ENCODE assay signal across 8 mouse cellular contexts in genomic region chr3:89243609-89244008, GRCm38 (mm10). TPM values are rescaled to one million over a fixed set of nuclear protein-coding genes. Genes with fewer than 3 reads are reported as not detected.
DNase-seq lines count a peak whose midpoint lies in the region; ATAC-seq lines count a peak whose summit lies in the region.

No protein-coding gene starts in this region.

- WGBS in embryonic facial prominence, embryonic 11.5 days: 7% methylated on average over 14 of the region's 14 CpGs
- 11% methylated on average over 14 of the region's 14 CpGs for WGBS in hindbrain, embryonic 16.5 days
- WGBS in liver, embryonic 12.5 days (ENCODE audit: insufficient replicate concordance): 18% methylated on average over 14 of the region's 14 CpGs

- H3K36me3 ChIP-seq in embryonic facial prominence, embryonic 11.5 days (replicated peaks; ENCODE audit: control insufficient read depth, insufficient read depth, low read depth, low read length): no peaks in the 10 kb centered on the region; the same call in 1 of the 2 replicates
- peaks cover 29% of the 10 kb centered on the region for H3K36me3 ChIP-seq in hindbrain, embryonic 16.5 days (ENCODE audit: control insufficient read depth, insufficient read depth, low read length)
- H3K36me3 ChIP-seq in liver, embryonic 12.5 days: peaks cover 7% of the 10 kb centered on the region

- H3K9me3 ChIP-seq in embryonic facial prominence, embryonic 11.5 days (replicated peaks; ENCODE audit: control insufficient read depth, low read length): no peaks in the 10 kb centered on the region
- no peaks in the 10 kb centered on the region for H3K9me3 ChIP-seq in hindbrain, embryonic 16.5 days (ENCODE audit: control insufficient read depth, low read length)
- no peaks in the 10 kb centered on the region for H3K9me3 ChIP-seq in liver, embryonic 12.5 days (replicated peaks)

- DNase-seq in ovary, postnatal 36 days (ENCODE audit: low spot score): peak; percentile 47
- no peak for DNase-seq in ovary, postnatal 10 days (ENCODE audit: low spot score)
- peak; percentile 76 for DNase-seq in embryonic facial prominence, embryonic 11.5 days (ENCODE audit: low spot score)
- DNase-seq in thymus, postnatal 14 days: peak; percentile 88
- DNase-seq in right cerebral cortex, postnatal 14 days: no peak

- H3K4me2 ChIP-seq in embryonic facial prominence, embryonic 11.5 days (ENCODE audit: low read depth, low read length): peak overlapping the region; percentile 43
- peak overlapping the region; percentile 92 for H3K4me2 ChIP-seq in hindbrain, embryonic 16.5 days (ENCODE audit: low read length)
- H3K4me2 ChIP-seq in liver, embryonic 12.5 days: peak overlapping the region; percentile 31

- H3K27ac ChIP-seq in embryonic facial prominence, embryonic 11.5 days (replicated peaks; ENCODE audit: low read depth, low read length): no peak overlapping the region
- no peak overlapping the region for H3K27ac ChIP-seq in hindbrain, embryonic 16.5 days (ENCODE audit: low read depth, low read length)
- H3K27ac ChIP-seq in liver, embryonic 12.5 days: no peak overlapping the region

- H3K4me3 ChIP-seq in embryonic facial prominence, embryonic 11.5 days (ENCODE audit: low read depth, low read length): peak overlapping the region; percentile 40
- peak overlapping the region; percentile 74 for H3K4me3 ChIP-seq in hindbrain, embryonic 16.5 days (ENCODE audit: low read length)
- no peak overlapping the region for H3K4me3 ChIP-seq in liver, embryonic 12.5 days

- no peak overlapping the region for H3K9ac ChIP-seq in embryonic facial prominence, embryonic 11.5 days (replicated peaks; ENCODE audit: low read length)
- H3K9ac ChIP-seq in hindbrain, embryonic 16.5 days (ENCODE audit: low read depth, low read length): peak overlapping the region; percentile 79
- no peak overlapping the region for H3K9ac ChIP-seq in liver, embryonic 12.5 days

- peaks cover 6% of the 10 kb centered on the region for H3K4me1 ChIP-seq in embryonic facial prominence, embryonic 11.5 days (ENCODE audit: control insufficient read depth, insufficient read depth, low read length)
- H3K4me1 ChIP-seq in hindbrain, embryonic 16.5 days (ENCODE audit: control insufficient read depth, insufficient read depth, low read depth, low read length): peaks cover 29% of the 10 kb centered on the region
- H3K4me1 ChIP-seq in liver, embryonic 12.5 days: peaks cover 52% of the 10 kb centered on the region

- peak; percentile 64 for ATAC-seq in embryonic facial prominence, embryonic 11.5 days (replicated peaks; ENCODE audit: insufficient number of reproducible peaks, low FRiP score, low TSS enrichment, low read depth)
- no peak for ATAC-seq in hindbrain, embryonic 16.5 days
- ATAC-seq in liver, embryonic 12.5 days: no peak
- ATAC-seq in monocyte, adult 5-6 weeks (replicated peaks; ENCODE audit: insufficient number of reproducible peaks, low FRiP score, low TSS enrichment, poor library complexity, severe bottlenecking): peak; percentile 32

- no peaks in the 10 kb centered on the region for H3K27me3 ChIP-seq in embryonic facial prominence, embryonic 11.5 days (ENCODE audit: control insufficient read depth, insufficient read depth, low read length)
- H3K27me3 ChIP-seq in hindbrain, embryonic 16.5 days (replicated peaks; ENCODE audit: control insufficient read depth, insufficient read depth, low read length): no peaks in the 10 kb centered on the region
- H3K27me3 ChIP-seq in liver, embryonic 12.5 days (replicated peaks): peaks cover 53% of the 10 kb centered on the region

RNA-seq across cellular contexts. Expression of gene Krtcap2, which starts 2.2 kb away (rescaled TPM):
- polyA plus RNA-seq in embryonic facial prominence, embryonic 11.5 days (2014; fragmentation: Nextera tagmentation; extraction: Ambion mirVana): 287 and 288 TPM in 2 replicates
- 205 and 227 TPM in 2 replicates for polyA plus RNA-seq in hindbrain, embryonic 16.5 days (2015; fragmentation: Nextera tagmentation; extraction: Ambion mirVana)
- polyA plus RNA-seq in liver, embryonic 12.5 days (2016; fragmentation: Nextera tagmentation; extraction: Ambion mirVana): 170 and 187 TPM in 2 replicates
- total RNA-seq in monocyte, adult 5-6 weeks (2017): 53.3 to 77.9 TPM (median 61.9 TPM) in 3 replicates

RNA-seq across cellular contexts. Expression of gene Trim46, which starts 2.5 kb away (rescaled TPM):
- polyA plus RNA-seq in embryonic facial prominence, embryonic 11.5 days (2014; fragmentation: Nextera tagmentation; extraction: Ambion mirVana): 3.0 and 4.5 TPM in 2 replicates
- polyA plus RNA-seq in hindbrain, embryonic 16.5 days (2015; fragmentation: Nextera tagmentation; extraction: Ambion mirVana): 78.7 and 87.1 TPM in 2 replicates
- polyA plus RNA-seq in liver, embryonic 12.5 days (2016; fragmentation: Nextera tagmentation; extraction: Ambion mirVana): 0.31 and 0.38 TPM in 2 replicates
- total RNA-seq in monocyte, adult 5-6 weeks (2017): 0.53 to 2.3 TPM in 2 of 3 replicates, not detected in the other

RNA-seq across cellular contexts. Expression of gene Muc1, which starts 14.8 kb away (rescaled TPM):
- 0.90 and 1.3 TPM in 2 replicates for polyA plus RNA-seq in embryonic facial prominence, embryonic 11.5 days (2014; fragmentation: Nextera tagmentation; extraction: Ambion mirVana)
- 0.59 and 0.90 TPM in 2 replicates for polyA plus RNA-seq in hindbrain, embryonic 16.5 days (2015; fragmentation: Nextera tagmentation; extraction: Ambion mirVana)
- 0.13 TPM in 1 of 2 replicates, not detected in the other for polyA plus RNA-seq in liver, embryonic 12.5 days (2016; fragmentation: Nextera tagmentation; extraction: Ambion mirVana)
- total RNA-seq in monocyte, adult 5-6 weeks (2017): 0.85 to 2.2 TPM (median 0.86 TPM) in 3 replicates

RNA-seq across cellular contexts. Expression of gene Dpm3, which starts 15.5 kb away (rescaled TPM):
- polyA plus RNA-seq in embryonic facial prominence, embryonic 11.5 days (2014; fragmentation: Nextera tagmentation; extraction: Ambion mirVana): 82.4 and 87.9 TPM in 2 replicates
- polyA plus RNA-seq in hindbrain, embryonic 16.5 days (2015; fragmentation: Nextera tagmentation; extraction: Ambion mirVana): 64.3 and 79.8 TPM in 2 replicates
- polyA plus RNA-seq in liver, embryonic 12.5 days (2016; fragmentation: Nextera tagmentation; extraction: Ambion mirVana): 72.3 and 73.6 TPM in 2 replicates
- 67.3 to 102 TPM (median 83.1 TPM) in 3 replicates for total RNA-seq in monocyte, adult 5-6 weeks (2017)

RNA-seq across cellular contexts. Expression of gene Mtx1, which starts 16.7 kb away (rescaled TPM):
- polyA plus RNA-seq in embryonic facial prominence, embryonic 11.5 days (2014; fragmentation: Nextera tagmentation; extraction: Ambion mirVana): 208 and 225 TPM in 2 replicates
- polyA plus RNA-seq in hindbrain, embryonic 16.5 days (2015; fragmentation: Nextera tagmentation; extraction: Ambion mirVana): 163 and 166 TPM in 2 replicates
- polyA plus RNA-seq in liver, embryonic 12.5 days (2016; fragmentation: Nextera tagmentation; extraction: Ambion mirVana): 160 and 167 TPM in 2 replicates
- total RNA-seq in monocyte, adult 5-6 weeks (2017): 42.5 to 61.0 TPM (median 58.7 TPM) in 3 replicates

Comparison
In these comparisons a context has a peak if more than half of its experiments do, and no peak if none do; other contexts are left out.
1. DNase-seq: peak in ovary, postnatal 36 days (single experiment), embryonic facial prominence, embryonic 11.5 days (single experiment) and thymus, postnatal 14 days (single experiment); none in ovary, postnatal 10 days (single experiment) and right cerebral cortex, postnatal 14 days (single experiment).
2. ATAC-seq: peak in embryonic facial prominence, embryonic 11.5 days (single experiment) and monocyte, adult 5-6 weeks (single experiment); none in hindbrain, embryonic 16.5 days (single experiment) and liver, embryonic 12.5 days (single experiment).
3. H3K4me2 ChIP-seq: peak in every context shown above with its lines; median percentile 92 in hindbrain, embryonic 16.5 days; 43 in embryonic facial prominence, embryonic 11.5 days; 31 in liver, embryonic 12.5 days.
4. RNA of gene Trim46, which starts 2.5 kb away (polyA plus RNA-seq): 78.7 to 87.1 TPM in hindbrain, embryonic 16.5 days; 3.0 to 4.5 TPM in embryonic facial prominence, embryonic 11.5 days and 0.31 to 0.38 TPM in liver, embryonic 12.5 days; every median in the first group is over 10 times any median in the second.